Mouse (Mus musculus) cerebellum, adult 2 months (tissue): ENCODE measurements around the gene Emc8. TPM values are rescaled to one million over a fixed set of nuclear protein-coding genes. Genes with fewer than 3 reads are reported as not detected.

Experiments used
- DNase-seq, 2 experiments: peaks; one replicate each; pipeline ENCODE4 v3.0.0; 2021
- H3K27ac ChIP-seq: fragments of 200-500 bp; 2 replicates; pipeline ENCODE4 v1.5.1; 2012; ENCODE audit warnings: low read length, control low read depth, inconsistent platforms; ENCODE audit not compliant: insufficient read depth
- H3K27me3 ChIP-seq: fragments of 200-500 bp; 2 replicates; pipeline ENCODE4 v1.6.1; 2012; ENCODE audit warnings: inconsistent platforms, mild to moderate bottlenecking, low read length, moderate library complexity; ENCODE audit not compliant: control insufficient read depth, insufficient read depth
- H3K4me1 ChIP-seq: fragments of 200-500 bp; 2 replicates; pipeline ENCODE4 v1.6.1; 2011; ENCODE audit warnings: low read length; ENCODE audit not compliant: control insufficient read depth, insufficient read depth
- H3K4me3 ChIP-seq: fragments of 200-500 bp; replicated peaks from 2 replicates; pipeline ENCODE3; 2011; ENCODE audit warnings: mild to moderate bottlenecking, low read depth, low read length, control low read depth; ENCODE audit not compliant: insufficient read depth
- CTCF ChIP-seq: fragments of 200-500 bp; IDR thresholded peaks from 2 replicates; pipeline ENCODE4 v1.5.1; 2011; ENCODE audit warnings: low read depth, mild to moderate bottlenecking, control low read depth, low read length, moderate library complexity, borderline replicate concordance; ENCODE audit not compliant: insufficient read depth
- POLR2A ChIP-seq: fragments of 200-500 bp; IDR thresholded peaks from 2 replicates; pipeline ENCODE4 v1.6.1; 2011; ENCODE audit warnings: low read length, control low read depth, borderline replicate concordance; ENCODE audit not compliant: insufficient read depth
- WGBS: fragments of 180-500 bp; shearing (Covaris S2); methylation state at CpG from one replicate; pipeline ENCODE4 v1.1.7; 2018; 5-methylcytosine and 5-hydroxymethylcytosine counted together
- polyA plus RNA-seq: library from polyadenylated mRNA; depleted of rRNA; stranded (reverse); fragments of >200 nt; gene quantifications from 2 replicates; pipeline ENCODE4 v1.2.3, GENCODE M21; 2012; rRNA removed

The Emc8 gene
- polyA plus RNA-seq, 1 experiment, result 65.3 TPM

DNA sequence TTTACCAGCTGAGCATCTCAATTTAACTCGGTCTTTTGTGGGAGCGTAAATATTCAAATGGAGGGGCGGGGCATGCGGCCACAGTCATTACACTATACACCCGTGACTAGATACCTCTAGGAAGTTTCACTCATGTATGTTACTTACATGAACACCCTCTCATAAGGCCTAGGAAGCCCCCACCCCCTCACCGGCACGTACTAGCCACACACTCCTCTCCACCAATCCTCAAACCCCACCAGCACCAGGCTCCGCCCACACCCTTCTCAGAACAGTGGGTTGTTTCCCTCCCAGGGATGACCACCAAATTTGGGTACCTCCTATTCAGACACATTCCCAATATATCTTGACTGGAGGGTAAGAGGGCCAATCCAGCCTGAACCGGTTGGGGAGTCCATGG, 60.9 kb downstream of the Emc8 start:
- H3K27ac ChIP-seq, result no peak overlapping the region
- no peaks in the 10 kb centered on the region for H3K4me1 ChIP-seq
- H3K27me3 ChIP-seq, result no peaks in the 10 kb centered on the region
- DNase-seq, result no peak
- H3K4me3 ChIP-seq, result no peak overlapping the region
- TF ChIP-seq POLR2A (no peak), CTCF (no peak)
- whole genome bisulfite sequencing, result 86% methylated on average over 9 of the region's 9 CpGs

Other genes starting within 250 kb of the Emc8 start
- gene Gins2, start 79.3 kb downstream of the Emc8 start, polyA plus RNA-seq, result 2.1 and 2.5 TPM in 2 replicates
- gene 1190005I06Rik, start 20.9 kb downstream of the Emc8 start, polyA plus RNA-seq, result 8.1 and 8.2 TPM in 2 replicates
- 1.1 and 1.9 TPM in 2 replicates for gene Gm27021, start 494 bp downstream of the Emc8 start, polyA plus RNA-seq
- 2,746 and 2,917 TPM in 2 replicates for gene Cox4i1, start 351 bp downstream of the Emc8 start, polyA plus RNA-seq
- 1.8 and 2.0 TPM in 2 replicates for gene Irf8, start 67.8 kb upstream of the Emc8 start, polyA plus RNA-seq